Mouse (Mus musculus): Measurements from ENCODE around the gene Adam33.
"Not testable (repeated sequence)": the region's sequence is repeated elsewhere in the genome, so short reads cannot be mapped to it uniquely, and the experiment has no call there.

Gene Adam33

GRCm38 (mm10) chr2:131040854-131041825, 22.5 kb downstream of the Adam33 start:
- H3K4me1 ChIP-seq (replicated peaks; ENCODE audit: low read depth, low read length), result peaks cover 10% of the 10 kb centered on the region
- H3K9me3 ChIP-seq (ENCODE audit: low read length), result no peaks in the 10 kb centered on the region
- peaks cover 83% of the 10 kb centered on the region for H3K27me3 ChIP-seq (ENCODE audit: insufficient read depth, low read length)
- peak overlapping the region; percentile 79 for H3K4me3 ChIP-seq (replicated peaks; ENCODE audit: low read length)
- no peak for TF ChIP-seq CTCF (conservative IDR thresholded peaks at IDR 0.05; ENCODE audit: low read length)
- TF ChIP-seq NANOG (IDR thresholded peaks at IDR 0.05; ENCODE audit: borderline replicate concordance, low read length), result no peak
- TF ChIP-seq POU5F1 (IDR thresholded peaks at IDR 0.05; ENCODE audit: borderline replicate concordance, low read length), result no peak
- no peaks in the 10 kb centered on the region for H3K36me3 ChIP-seq (ENCODE audit: insufficient read depth, low read length)

GRCm38 (mm10) chr2:131038675-131039074, 24.9 kb downstream of the Adam33 start:
- H3K36me3 ChIP-seq (ENCODE audit: insufficient read depth, low read length), result no peaks in the 10 kb centered on the region
- H3K9me3 ChIP-seq (ENCODE audit: low read length), result no peaks in the 10 kb centered on the region
- H3K4me3 ChIP-seq (replicated peaks; ENCODE audit: low read length), result no peak overlapping the region
- H3K4me1 ChIP-seq (replicated peaks; ENCODE audit: low read depth, low read length), result peaks cover 8% of the 10 kb centered on the region
- no peak for TF ChIP-seq NANOG (IDR thresholded peaks at IDR 0.05; ENCODE audit: borderline replicate concordance, low read length)
- no peak for TF ChIP-seq POU5F1 (IDR thresholded peaks at IDR 0.05; ENCODE audit: borderline replicate concordance, low read length)
- no peak for TF ChIP-seq CTCF (conservative IDR thresholded peaks at IDR 0.05; ENCODE audit: low read length)
- peaks cover 75% of the 10 kb centered on the region for H3K27me3 ChIP-seq (ENCODE audit: insufficient read depth, low read length)

GRCm38 (mm10) chr2:131038197-131038596, 25.4 kb downstream of the Adam33 start:
- Histone ChIP-seq H3K36me3 (ENCODE audit: insufficient read depth, low read length) (no peaks in the 10 kb centered on the region), H3K9me3 (ENCODE audit: low read length) (no peaks in the 10 kb centered on the region), H3K27me3 (ENCODE audit: insufficient read depth, low read length) (peaks cover 70% of the 10 kb centered on the region), H3K4me3 (replicated peaks; ENCODE audit: low read length) (no peak overlapping the region), H3K4me1 (replicated peaks; ENCODE audit: low read depth, low read length) (peaks cover 8% of the 10 kb centered on the region)
- TF ChIP-seq POU5F1 (IDR thresholded peaks at IDR 0.05; ENCODE audit: borderline replicate concordance, low read length) (no peak), CTCF (conservative IDR thresholded peaks at IDR 0.05; ENCODE audit: low read length) (no peak), NANOG (IDR thresholded peaks at IDR 0.05; ENCODE audit: borderline replicate concordance, low read length) (no peak)

- TF ChIP-seq NANOG (IDR thresholded peaks at IDR 0.05; ENCODE audit: borderline replicate concordance, low read length) (no peak), POU5F1 (IDR thresholded peaks at IDR 0.05; ENCODE audit: borderline replicate concordance, low read length) (no peak), CTCF (conservative IDR thresholded peaks at IDR 0.05; ENCODE audit: low read length) (no peak)
- no peak overlapping the region for H3K4me3 ChIP-seq (replicated peaks; ENCODE audit: low read length)
- no peaks in the 10 kb centered on the region for H3K36me3 ChIP-seq (ENCODE audit: insufficient read depth, low read length)
- H3K9me3 ChIP-seq (ENCODE audit: low read length), result no peaks in the 10 kb centered on the region
- H3K4me1 ChIP-seq (replicated peaks; ENCODE audit: low read depth, low read length), result peaks cover 8% of the 10 kb centered on the region
- peaks cover 62% of the 10 kb centered on the region for H3K27me3 ChIP-seq (ENCODE audit: insufficient read depth, low read length)
Measured at GRCm38 (mm10) chr2:131037226-131037990, 26.2 kb downstream of the Adam33 start.

- Histone ChIP-seq H3K4me3 (replicated peaks; ENCODE audit: low read length) (no peak overlapping the region), H3K4me1 (replicated peaks; ENCODE audit: low read depth, low read length) (peaks cover 7% of the 10 kb centered on the region), H3K27me3 (ENCODE audit: insufficient read depth, low read length) (peaks cover 55% of the 10 kb centered on the region), H3K36me3 (ENCODE audit: insufficient read depth, low read length) (no peaks in the 10 kb centered on the region), H3K9me3 (ENCODE audit: low read length) (no peaks in the 10 kb centered on the region)
- TF ChIP-seq NANOG (IDR thresholded peaks at IDR 0.05; ENCODE audit: borderline replicate concordance, low read length), result no peak
- TF ChIP-seq CTCF (conservative IDR thresholded peaks at IDR 0.05; ENCODE audit: low read length), result no peak
- TF ChIP-seq POU5F1 (IDR thresholded peaks at IDR 0.05; ENCODE audit: borderline replicate concordance, low read length), result no peak
Measured at GRCm38 (mm10) chr2:131036757-131037156, 26.9 kb downstream of the Adam33 start.

- Histone ChIP-seq H3K4me1 (replicated peaks; ENCODE audit: low read depth, low read length) (peaks cover 5% of the 10 kb centered on the region), H3K9me3 (ENCODE audit: low read length) (no peaks in the 10 kb centered on the region), H3K27me3 (ENCODE audit: insufficient read depth, low read length) (peaks cover 51% of the 10 kb centered on the region), H3K4me3 (replicated peaks; ENCODE audit: low read length) (no peak overlapping the region), H3K36me3 (ENCODE audit: insufficient read depth, low read length) (no peaks in the 10 kb centered on the region)
- TF ChIP-seq CTCF (conservative IDR thresholded peaks at IDR 0.05; ENCODE audit: low read length) (no peak), NANOG (IDR thresholded peaks at IDR 0.05; ENCODE audit: borderline replicate concordance, low read length) (no peak), POU5F1 (IDR thresholded peaks at IDR 0.05; ENCODE audit: borderline replicate concordance, low read length) (no peak)
Measured at GRCm38 (mm10) chr2:131036343-131036742, 27.3 kb downstream of the Adam33 start.

- H3K9me3 ChIP-seq (ENCODE audit: low read length); H3K4me3 ChIP-seq (replicated peaks; ENCODE audit: low read length); H3K36me3 ChIP-seq (ENCODE audit: insufficient read depth, low read length): not testable (repeated sequence)
Measured at GRCm38 (mm10) chr2:131031406-131031805, 32.2 kb downstream of the Adam33 start.

GRCm38 (mm10) chr2:131030998-131031397, 32.6 kb downstream of the Adam33 start:
- Histone ChIP-seq H3K4me1 (replicated peaks; ENCODE audit: low read depth, low read length) (no peaks in the 10 kb centered on the region), H3K4me3 (replicated peaks; ENCODE audit: low read length) (no peak overlapping the region), H3K9me3 (ENCODE audit: low read length) (no peaks in the 10 kb centered on the region), H3K36me3 (ENCODE audit: insufficient read depth, low read length) (peaks cover 10% of the 10 kb centered on the region), H3K27me3 (ENCODE audit: insufficient read depth, low read length) (peaks cover 1% of the 10 kb centered on the region; the same call in 1 of the 2 replicates)
- TF ChIP-seq CTCF (conservative IDR thresholded peaks at IDR 0.05; ENCODE audit: low read length) (no peak), POU5F1 (IDR thresholded peaks at IDR 0.05; ENCODE audit: borderline replicate concordance, low read length) (no peak), NANOG (IDR thresholded peaks at IDR 0.05; ENCODE audit: borderline replicate concordance, low read length) (no peak)

More at GRCm38 (mm10) chr2:131031406-131031805, 32.2 kb downstream of the Adam33 start:
- not testable (repeated sequence) for H3K4me1 ChIP-seq (replicated peaks; ENCODE audit: low read depth, low read length); H3K27me3 ChIP-seq (ENCODE audit: insufficient read depth, low read length)
